Mouse (Mus musculus): ENCODE data around the gene Gm49387. TPM values are rescaled to one million over a fixed set of nuclear protein-coding genes. Genes with fewer than 3 reads are reported as not detected.
"Not testable (repeated sequence)": the region's sequence is repeated elsewhere in the genome, so short reads cannot be mapped to it uniquely, and the experiment has no call there.

Gm49387 gene
- polyA plus RNA-seq, 1 experiment from 2014 or later = not detected

GRCm38 (mm10) chr14:31605514-31605913 lies 35.2 kb downstream of the Gm49387 start:
- H3K4me2 ChIP-seq = no peak overlapping the region
- ATAC-seq = no peak

DNA sequence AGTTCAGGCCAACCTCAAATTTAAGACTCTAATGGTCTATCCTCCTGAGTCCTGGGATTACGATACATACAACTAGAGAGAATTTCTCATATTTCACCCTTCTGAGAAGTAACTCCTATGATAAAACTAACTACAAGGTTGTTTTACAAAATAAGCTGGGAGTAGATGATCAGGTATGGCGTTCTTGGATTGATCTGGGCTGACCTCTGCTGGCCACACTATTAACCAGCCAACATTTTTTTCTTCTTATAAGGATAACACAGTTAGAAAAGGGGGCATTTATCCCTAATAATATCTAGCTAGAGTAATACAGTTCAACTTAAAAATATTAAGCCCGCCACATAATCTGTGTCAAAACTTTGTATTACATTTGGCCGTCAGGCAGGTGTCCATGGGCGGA lies 35.8 kb downstream of the Gm49387 start:
- H3K9me3 ChIP-seq (replicated peaks) = no peaks in the 10 kb centered on the region
- no peak for ATAC-seq
- H3K27ac ChIP-seq = no peak overlapping the region
- no peaks in the 10 kb centered on the region for H3K36me3 ChIP-seq (ENCODE audit: poor library complexity, severe bottlenecking)
- no peak overlapping the region for H3K4me2 ChIP-seq
- H3K9ac ChIP-seq = no peak overlapping the region
- no peaks in the 10 kb centered on the region for H3K27me3 ChIP-seq
- WGBS = 89% methylated on average over 5 of the region's 5 CpGs
- no peak overlapping the region for H3K4me3 ChIP-seq
- H3K4me1 ChIP-seq = no peaks in the 10 kb centered on the region

More at GRCm38 (mm10) chr14:31605514-31605913, 35.2 kb downstream of the Gm49387 start:
- no peaks in the 10 kb centered on the region for H3K9me3 ChIP-seq (replicated peaks)
- H3K27ac ChIP-seq = no peak overlapping the region
- H3K36me3 ChIP-seq (ENCODE audit: poor library complexity, severe bottlenecking) = no peaks in the 10 kb centered on the region
- 58% methylated on average over 6 of the region's 6 CpGs for WGBS
- no peaks in the 10 kb centered on the region for H3K4me1 ChIP-seq
- H3K27me3 ChIP-seq = no peaks in the 10 kb centered on the region
- no peak overlapping the region for H3K9ac ChIP-seq
- H3K4me3 ChIP-seq = no peak overlapping the region

- H3K4me1 ChIP-seq; H3K4me3 ChIP-seq; ATAC-seq; H3K4me2 ChIP-seq; H3K27me3 ChIP-seq; H3K9me3 ChIP-seq (replicated peaks); H3K9ac ChIP-seq; H3K27ac ChIP-seq; H3K36me3 ChIP-seq (ENCODE audit: poor library complexity, severe bottlenecking): not testable (repeated sequence)
- 90% methylated on average over 6 of the region's 6 CpGs for WGBS
Observed at GRCm38 (mm10) chr14:31602616-31602979, 38.1 kb downstream of the Gm49387 start.

DNA sequence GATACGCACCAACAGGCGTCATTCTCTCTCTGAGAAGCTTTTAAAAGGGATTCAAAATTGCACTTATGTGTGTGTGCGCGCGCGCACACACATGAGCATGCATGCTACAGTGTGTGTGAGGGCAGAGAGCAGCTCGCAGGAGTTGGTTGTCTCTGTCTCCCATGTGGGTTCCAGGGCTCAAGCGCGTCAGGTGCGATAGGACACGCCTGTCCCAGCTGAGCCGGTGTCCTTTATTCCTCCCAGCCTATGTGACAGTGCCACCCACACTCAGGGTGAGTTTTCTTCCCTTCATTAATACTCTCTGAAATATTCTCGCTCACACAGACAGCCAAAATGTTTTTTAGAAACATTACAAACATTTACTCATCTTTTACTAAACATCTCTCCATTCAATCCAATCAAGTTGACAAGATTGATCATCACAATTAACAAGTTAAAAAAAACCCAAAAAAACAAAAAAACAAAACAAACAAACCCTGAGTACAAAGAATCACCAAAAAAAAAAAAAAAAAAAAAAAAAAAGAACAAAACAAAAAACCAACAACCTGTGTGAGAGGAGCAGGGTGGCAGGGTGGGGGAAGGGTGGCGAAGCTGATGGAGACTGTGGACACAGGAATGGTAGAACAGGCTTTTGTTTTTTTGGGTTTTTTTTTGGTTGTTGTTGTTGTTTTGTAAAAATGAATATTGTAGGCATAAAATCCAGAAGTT lies 38.6 kb downstream of the Gm49387 start:
- Histone ChIP-seq H3K27me3 (no peaks in the 10 kb centered on the region), H3K4me2 (no peak overlapping the region), H3K27ac (no peak overlapping the region), H3K4me3 (no peak overlapping the region), H3K4me1 (no peaks in the 10 kb centered on the region), H3K9me3 (replicated peaks) (no peaks in the 10 kb centered on the region), H3K9ac (no peak overlapping the region), H3K36me3 (ENCODE audit: poor library complexity, severe bottlenecking) (no peaks in the 10 kb centered on the region)
- WGBS = 95% methylated on average over 14 of the region's 14 CpGs
- ATAC-seq = no peak

GRCm38 (mm10) chr14:31597446-31597845 lies 43.2 kb downstream of the Gm49387 start:
- no peak overlapping the region for H3K9ac ChIP-seq
- no peak overlapping the region for H3K27ac ChIP-seq
- WGBS = 92% methylated on average over 4 of the region's 4 CpGs
- H3K4me1 ChIP-seq = no peaks in the 10 kb centered on the region
- no peak overlapping the region for H3K4me2 ChIP-seq
- no peak for ATAC-seq
- no peaks in the 10 kb centered on the region for H3K9me3 ChIP-seq (replicated peaks)
- H3K27me3 ChIP-seq = no peaks in the 10 kb centered on the region
- H3K4me3 ChIP-seq = no peak overlapping the region
- H3K36me3 ChIP-seq (ENCODE audit: poor library complexity, severe bottlenecking) = no peaks in the 10 kb centered on the region

DNA sequence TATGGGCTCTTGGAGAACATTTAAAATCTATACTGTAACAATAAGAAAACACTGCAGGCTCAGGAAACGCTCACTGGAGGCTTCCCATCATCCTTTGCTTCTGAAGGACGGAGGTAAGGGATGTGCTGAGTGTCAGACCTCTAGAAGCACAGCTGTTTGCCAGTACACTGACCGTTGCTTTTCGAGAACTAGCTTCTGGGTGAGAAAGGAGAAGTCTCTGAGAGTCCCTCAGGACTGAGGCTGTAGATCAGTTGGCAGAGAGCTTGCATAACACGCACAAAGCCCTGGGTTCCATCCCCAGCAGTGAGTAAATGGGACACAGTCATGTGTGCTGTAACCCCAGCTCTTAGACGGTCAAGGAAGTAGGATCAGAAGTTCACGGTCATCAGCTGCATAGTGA lies 44.3 kb downstream of the Gm49387 start:
- Histone ChIP-seq H3K36me3 (ENCODE audit: poor library complexity, severe bottlenecking) (no peaks in the 10 kb centered on the region), H3K4me2 (no peak overlapping the region), H3K9ac (no peak overlapping the region), H3K27me3 (no peaks in the 10 kb centered on the region), H3K27ac (no peak overlapping the region), H3K4me1 (no peaks in the 10 kb centered on the region), H3K4me3 (no peak overlapping the region), H3K9me3 (replicated peaks) (no peaks in the 10 kb centered on the region)
- WGBS = 83% methylated on average over 7 of the region's 7 CpGs
- ATAC-seq = no peak

DNA sequence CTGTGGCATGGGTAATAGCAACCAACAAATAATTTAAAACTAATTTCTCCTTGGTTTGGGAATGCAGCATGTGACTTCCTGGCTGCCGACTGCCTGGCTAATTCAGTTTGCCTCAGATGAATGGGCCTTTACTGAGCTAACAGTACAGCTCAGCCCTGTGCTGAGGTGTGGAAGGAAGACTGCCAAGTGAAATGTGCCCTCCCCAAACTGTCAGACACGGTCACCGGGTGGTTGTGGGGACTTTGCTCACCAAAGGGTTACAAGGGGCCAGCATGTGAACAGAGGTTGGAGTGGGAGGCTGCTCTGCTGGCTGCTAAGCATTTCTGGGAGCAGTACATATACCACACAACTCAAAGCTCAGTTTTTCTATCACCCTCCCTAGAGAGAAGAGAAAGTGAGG lies 46.0 kb downstream of the Gm49387 start:
- Histone ChIP-seq H3K27ac (no peak overlapping the region), H3K27me3 (no peaks in the 10 kb centered on the region), H3K36me3 (ENCODE audit: poor library complexity, severe bottlenecking) (no peaks in the 10 kb centered on the region), H3K4me2 (no peak overlapping the region), H3K4me1 (no peaks in the 10 kb centered on the region), H3K4me3 (no peak overlapping the region), H3K9me3 (replicated peaks) (no peaks in the 10 kb centered on the region), H3K9ac (no peak overlapping the region)
- ATAC-seq = no peak
- WGBS = 83% methylated on average over 3 of the region's 3 CpGs

DNA sequence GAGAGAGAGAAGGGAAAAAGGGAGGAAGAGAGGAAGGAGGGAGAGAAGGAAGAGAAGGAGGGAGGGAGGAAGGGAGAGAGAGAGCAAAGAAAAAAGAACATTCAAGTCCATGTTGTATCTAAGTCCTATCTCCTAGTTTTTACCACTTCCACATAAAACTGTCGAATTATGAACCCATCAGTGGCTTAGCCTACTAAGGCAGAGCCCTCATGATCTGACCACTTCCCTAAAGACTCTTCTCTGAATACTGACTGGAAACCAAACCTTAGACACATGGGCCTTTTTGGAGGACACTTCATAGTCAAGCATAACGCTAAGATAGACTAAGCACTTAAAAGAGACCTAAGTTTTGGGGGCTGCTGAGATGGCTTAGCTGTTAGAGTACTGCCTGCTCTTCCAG lies 47.6 kb downstream of the Gm49387 start:
- no peak overlapping the region for H3K4me2 ChIP-seq
- no peaks in the 10 kb centered on the region for H3K27me3 ChIP-seq
- no peak overlapping the region for H3K4me3 ChIP-seq
- ATAC-seq = no peak
- WGBS = 89% methylated on average over 2 of the region's 2 CpGs
- H3K9ac ChIP-seq = no peak overlapping the region
- no peaks in the 10 kb centered on the region for H3K4me1 ChIP-seq
- no peaks in the 10 kb centered on the region for H3K36me3 ChIP-seq (ENCODE audit: poor library complexity, severe bottlenecking)
- no peaks in the 10 kb centered on the region for H3K9me3 ChIP-seq (replicated peaks)
- H3K27ac ChIP-seq = no peak overlapping the region

DNA sequence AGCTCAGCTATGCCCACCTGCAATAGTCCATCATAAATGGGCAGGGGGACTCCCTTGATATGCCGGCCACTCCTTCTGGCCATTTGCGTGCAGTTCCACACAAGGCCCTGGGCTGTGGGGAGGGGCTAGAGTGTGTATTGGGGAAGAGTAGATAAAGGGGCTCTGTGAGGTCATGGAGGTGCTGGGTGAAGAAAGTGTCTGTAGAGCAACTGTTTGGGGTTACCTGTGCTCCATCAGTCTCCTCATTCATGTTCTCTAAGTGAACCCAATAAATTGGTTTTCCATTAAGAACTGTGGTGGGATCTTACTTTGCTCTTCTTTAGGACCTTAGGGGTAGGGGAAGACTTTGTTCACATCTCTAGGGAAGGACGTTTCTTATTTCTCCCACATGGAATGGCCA lies 49.4 kb downstream of the Gm49387 start, which contains the start of gene Colq:
Gene Colq, minus strand, starts transcription at position 101 of the 400 bp plus-strand sequence.
- Histone ChIP-seq H3K27me3 (no peaks in the 10 kb centered on the region), H3K4me2 (no peak within 1 kb of the TSS), H3K9ac (no peak within 1 kb of the TSS), H3K27ac (no peak within 1 kb of the TSS), H3K9me3 (replicated peaks) (no peaks in the 10 kb centered on the region), H3K36me3 (ENCODE audit: poor library complexity, severe bottlenecking) (no peaks in the 10 kb centered on the region), H3K4me1 (no peaks in the 10 kb centered on the region), H3K4me3 (no peak within 1 kb of the TSS)
- WGBS = 92% methylated on average over 3 of the region's 3 CpGs
- no peak for ATAC-seq

GRCm38 (mm10) chr14:31586451-31586850 lies 54.2 kb downstream of the Gm49387 start:
- no peaks in the 10 kb centered on the region for H3K4me1 ChIP-seq
- ATAC-seq = no peak
- no peaks in the 10 kb centered on the region for H3K27me3 ChIP-seq
- no peak overlapping the region for H3K9ac ChIP-seq
- 0 out of 2 replicates have a peak, but pooled peaks cover 2% of the 10 kb centered on the region for H3K9me3 ChIP-seq (replicated peaks)
- no peak overlapping the region for H3K4me3 ChIP-seq
- WGBS = 85% methylated on average over 8 of the region's 8 CpGs
- no peak overlapping the region for H3K4me2 ChIP-seq
- H3K27ac ChIP-seq = no peak overlapping the region
- no peaks in the 10 kb centered on the region for H3K36me3 ChIP-seq (ENCODE audit: poor library complexity, severe bottlenecking)

DNA sequence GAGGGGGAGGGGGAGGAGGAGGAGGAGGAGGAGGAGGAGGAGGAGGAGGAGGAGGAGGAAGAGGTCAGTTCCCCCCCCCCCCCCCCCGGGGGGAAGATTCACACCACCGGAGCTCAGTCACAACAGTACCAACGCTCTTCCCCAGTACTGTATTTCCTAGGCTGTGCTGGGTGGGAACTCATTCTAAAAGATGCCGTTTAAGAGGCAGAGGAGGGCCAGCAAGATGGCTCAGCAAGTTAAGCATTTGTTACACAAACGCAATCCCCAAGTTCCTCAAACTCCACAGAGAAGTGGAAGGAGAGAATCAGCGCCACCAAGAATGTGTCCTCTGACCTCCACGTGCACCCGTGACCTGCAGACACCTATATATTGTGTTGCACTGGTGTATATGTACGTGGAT lies 57.6 kb downstream of the Gm49387 start:
- Histone ChIP-seq H3K9me3 (replicated peaks) (0 out of 2 replicates have a peak, but pooled peaks cover 5% of the 10 kb centered on the region), H3K4me3 (no peak overlapping the region), H3K27ac (no peak overlapping the region), H3K36me3 (ENCODE audit: poor library complexity, severe bottlenecking) (no peaks in the 10 kb centered on the region), H3K4me2 (no peak overlapping the region), H3K9ac (no peak overlapping the region), H3K27me3 (no peaks in the 10 kb centered on the region), H3K4me1 (no peaks in the 10 kb centered on the region)
- no peak for ATAC-seq
- 92% methylated on average over 9 of the region's 9 CpGs for WGBS

GRCm38 (mm10) chr14:31577966-31578735 lies 62.5 kb downstream of the Gm49387 start:
- no peaks in the 10 kb centered on the region for H3K4me1 ChIP-seq
- H3K9ac ChIP-seq = no peak overlapping the region
- H3K36me3 ChIP-seq (ENCODE audit: poor library complexity, severe bottlenecking) = no peaks in the 10 kb centered on the region
- H3K27ac ChIP-seq = no peak overlapping the region
- H3K4me2 ChIP-seq = no peak overlapping the region
- WGBS = 78% methylated on average over 9 of the region's 9 CpGs
- no peak overlapping the region for H3K4me3 ChIP-seq
- 0 out of 2 replicates have a peak, but pooled peaks cover 5% of the 10 kb centered on the region for H3K9me3 ChIP-seq (replicated peaks)
- no peak for ATAC-seq
- H3K27me3 ChIP-seq = no peaks in the 10 kb centered on the region

Data from forebrain, embryonic 13.5 days (tissue).